Mouse (Mus musculus) ES-Bruce4 (cell line): ENCODE results near the gene Dctpp1.
A peak's percentile ranks its signal among the peaks of the same experiment; 100 is the strongest.

ENCODE experiments used
- CTCF ChIP-seq: IDR thresholded peaks from one replicate; pipeline ENCODE4 v1.8.1; 2011; ENCODE audit warnings: low read depth, low read length
- EP300 ChIP-seq: IDR thresholded peaks from 2 replicates; pipeline ENCODE4 v1.6.1; 2011; ENCODE audit warnings: low read depth, low read length; ENCODE audit not compliant: insufficient read depth
- POLR2A ChIP-seq: IDR thresholded peaks from one replicate; pipeline ENCODE4 v1.8.1; 2011; ENCODE audit warnings: low read length; ENCODE audit not compliant: insufficient read depth

DNA sequence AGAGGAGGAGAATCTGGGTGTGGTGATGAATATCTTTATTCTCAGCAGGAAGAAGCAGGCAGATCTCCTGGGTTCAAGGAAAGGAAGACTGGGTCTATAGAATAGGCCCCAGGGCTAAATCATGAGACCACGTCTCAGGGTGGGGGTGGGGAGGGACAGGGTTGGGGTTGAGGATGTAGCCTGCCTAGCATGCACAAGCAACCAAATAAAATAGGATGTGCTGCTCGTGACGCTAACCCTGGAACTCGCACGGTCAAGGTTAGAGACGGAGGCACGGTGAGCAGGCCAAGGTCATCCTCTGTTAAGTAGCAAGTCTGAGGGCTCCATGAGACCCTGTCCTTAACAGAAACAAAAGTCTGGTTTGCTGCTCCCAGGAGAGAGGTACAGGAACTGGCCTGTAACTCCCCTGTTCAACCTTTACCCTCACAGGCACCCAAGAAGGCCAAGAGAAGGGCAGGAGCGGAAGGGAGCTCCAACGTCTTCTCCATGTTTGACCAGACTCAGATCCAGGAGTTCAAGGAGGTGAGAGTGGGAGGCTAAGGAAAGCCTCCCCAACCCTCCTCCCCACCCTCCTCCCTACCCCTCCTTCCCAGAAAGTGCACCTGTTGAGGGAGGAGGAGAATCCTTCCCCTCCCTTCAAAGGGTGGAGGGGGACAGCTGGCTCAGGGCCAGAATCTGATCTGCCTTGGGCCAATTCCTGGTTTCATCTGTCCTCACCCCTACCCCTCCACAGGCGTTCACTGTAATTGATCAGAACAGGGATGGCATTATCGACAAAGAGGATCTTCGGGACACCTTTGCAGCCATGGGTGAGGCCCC is 47.9 kb downstream of the Dctpp1 start:
- TF ChIP-seq EP300 (peak; percentile 97), CTCF (no peak), POLR2A (no peak)
